Mouse (Mus musculus) megakaryocyte, embryonic 14.5 days (primary cell): ENCODE results near the gene Mrps12.

Experiments
- FLI1 ChIP-seq: IDR thresholded peaks from 2 replicates; pipeline ENCODE4 v1.6.1; 2012; ENCODE audit warnings: low read length, inconsistent platforms, mixed read lengths
- GATA1 ChIP-seq: IDR thresholded peaks from 3 replicates; pipeline ENCODE4 v1.6.1; 2012; ENCODE audit warnings: mixed read lengths, low read length, inconsistent platforms, borderline replicate concordance

DNA sequence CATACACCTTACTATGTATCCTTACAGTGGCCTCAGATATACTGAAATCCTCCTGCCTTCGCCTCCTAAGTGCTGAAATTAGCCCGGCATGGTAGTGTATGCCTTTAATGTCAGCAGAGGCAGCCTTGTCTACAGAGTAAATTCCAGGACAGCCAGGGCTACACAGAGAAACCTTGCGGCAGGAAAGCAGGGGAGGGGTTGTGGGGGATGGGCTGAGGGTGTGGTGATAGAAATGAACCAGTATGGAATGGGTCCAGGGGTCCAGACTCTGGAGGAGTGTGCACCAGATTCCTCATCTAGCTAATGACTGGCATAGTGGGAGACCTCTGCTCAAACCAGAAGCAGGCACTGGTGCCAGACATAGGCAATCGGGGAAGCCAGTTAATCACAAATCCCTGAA, 22.5 kb downstream of the Mrps12 start:
- TF ChIP-seq GATA1 (no peak), FLI1 (no peak)
